Mouse (Mus musculus): ENCODE results near the gene Parp4. TPM values are rescaled to one million over a fixed set of nuclear protein-coding genes. Genes with fewer than 3 reads are reported as not detected.

The Parp4 gene
- polyA plus RNA-seq, 1 experiment from 2014 or later, result 8.2 TPM

DNA sequence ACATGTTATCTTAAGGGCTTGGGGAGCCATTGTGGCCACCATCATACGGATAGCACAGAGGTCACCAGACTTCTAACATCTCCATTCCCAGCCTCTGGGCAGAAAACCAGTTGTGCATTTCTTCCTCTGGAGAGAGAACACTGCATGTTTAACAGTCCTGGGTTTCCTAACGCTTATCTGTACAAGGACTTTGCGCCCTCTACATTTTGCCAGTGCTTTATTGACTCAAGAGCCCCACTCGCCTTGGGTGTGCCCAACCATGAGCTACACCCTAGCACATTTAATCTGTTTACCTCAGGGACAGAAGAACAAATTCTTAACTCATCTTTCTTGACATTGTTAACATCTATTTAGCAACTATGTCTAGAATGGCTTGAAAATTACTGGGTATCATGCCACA is 50.8 kb downstream of the Parp4 start:
- peaks cover 31% of the 10 kb centered on the region for H3K36me3 ChIP-seq (ENCODE audit: insufficient read depth, low read length)
- no peak overlapping the region for H3K9ac ChIP-seq (ENCODE audit: low read depth, low read length)
- DNase-seq (ENCODE audit: low spot score) (no peak), ATAC-seq (replicated peaks; ENCODE audit: low FRiP score, low read depth) (no peak)
- WGBS, result 87% methylated on average over 4 of the region's 4 CpGs
- no peaks in the 10 kb centered on the region for H3K27me3 ChIP-seq (ENCODE audit: insufficient read depth, low read length)
- H3K4me2 ChIP-seq (ENCODE audit: low read length), result no peak overlapping the region
- H3K4me3 ChIP-seq (replicated peaks; ENCODE audit: low read depth, low read length), result no peak overlapping the region
- TF ChIP-seq CTCF (IDR thresholded peaks at IDR 0.05; ENCODE audit: low read depth), result no peak
- H3K4me1 ChIP-seq (replicated peaks; ENCODE audit: insufficient read depth, low read length), result no peaks in the 10 kb centered on the region
- no peak overlapping the region for H3K27ac ChIP-seq
- no peaks in the 10 kb centered on the region for H3K9me3 ChIP-seq (replicated peaks; ENCODE audit: low read length)

DNA sequence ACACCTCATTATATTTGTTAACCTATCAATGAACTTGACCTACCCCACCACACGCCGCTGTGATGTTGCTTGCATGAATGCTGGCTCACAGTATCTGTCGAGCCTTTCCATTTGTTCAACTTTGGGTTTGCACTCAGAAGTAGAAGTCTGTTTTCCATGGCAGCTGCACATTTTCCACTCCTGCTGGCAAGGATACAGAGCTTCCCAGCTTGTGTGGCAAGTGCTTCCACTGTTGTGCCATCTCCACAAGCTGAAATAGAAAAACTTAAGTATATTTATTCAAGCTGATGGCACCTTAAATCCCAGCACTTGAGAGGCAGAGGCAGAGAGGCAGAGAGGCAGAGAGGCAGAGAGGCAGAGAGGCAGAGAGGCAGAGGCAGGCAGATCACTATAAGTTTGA is 52.9 kb downstream of the Parp4 start:
- Histone ChIP-seq H3K4me2 (ENCODE audit: low read length) (no peak overlapping the region), H3K4me3 (replicated peaks; ENCODE audit: low read depth, low read length) (no peak overlapping the region), H3K9me3 (replicated peaks; ENCODE audit: low read length) (no peaks in the 10 kb centered on the region), H3K27me3 (ENCODE audit: insufficient read depth, low read length) (no peaks in the 10 kb centered on the region), H3K36me3 (ENCODE audit: insufficient read depth, low read length) (peaks cover 23% of the 10 kb centered on the region), H3K9ac (ENCODE audit: low read depth, low read length) (no peak overlapping the region), H3K4me1 (replicated peaks; ENCODE audit: insufficient read depth, low read length) (no peaks in the 10 kb centered on the region), H3K27ac (no peak overlapping the region)
- WGBS, result 95% methylated on average over 3 of the region's 3 CpGs
- TF ChIP-seq CTCF (IDR thresholded peaks at IDR 0.05; ENCODE audit: low read depth), result no peak
- DNase-seq (ENCODE audit: low spot score) (no peak), ATAC-seq (replicated peaks; ENCODE audit: low FRiP score, low read depth) (no peak)

GRCm38 (mm10) chr14:56631109-56631508 is 55.7 kb downstream of the Parp4 start:
- DNase-seq (ENCODE audit: low spot score) (no peak), ATAC-seq (replicated peaks; ENCODE audit: low FRiP score, low read depth) (no peak)
- H3K27me3 ChIP-seq (ENCODE audit: insufficient read depth, low read length), result no peaks in the 10 kb centered on the region
- WGBS, result 89% methylated on average over 2 of the region's 2 CpGs
- H3K4me3 ChIP-seq (replicated peaks; ENCODE audit: low read depth, low read length), result no peak overlapping the region
- H3K9me3 ChIP-seq (replicated peaks; ENCODE audit: low read length), result no peaks in the 10 kb centered on the region
- H3K9ac ChIP-seq (ENCODE audit: low read depth, low read length), result no peak overlapping the region
- H3K4me2 ChIP-seq (ENCODE audit: low read length), result no peak overlapping the region
- no peak for TF ChIP-seq CTCF (IDR thresholded peaks at IDR 0.05; ENCODE audit: low read depth)
- peaks cover 29% of the 10 kb centered on the region for H3K36me3 ChIP-seq (ENCODE audit: insufficient read depth, low read length)
- H3K27ac ChIP-seq, result no peak overlapping the region
- H3K4me1 ChIP-seq (replicated peaks; ENCODE audit: insufficient read depth, low read length), result no peaks in the 10 kb centered on the region

GRCm38 (mm10) chr14:56647206-56647605 is 71.8 kb downstream of the Parp4 start:
- Histone ChIP-seq H3K9ac (ENCODE audit: low read depth, low read length) (no peak overlapping the region), H3K4me3 (replicated peaks; ENCODE audit: low read depth, low read length) (no peak overlapping the region), H3K4me2 (ENCODE audit: low read length) (no peak overlapping the region), H3K27ac (no peak overlapping the region), H3K27me3 (ENCODE audit: insufficient read depth, low read length) (no peaks in the 10 kb centered on the region), H3K4me1 (replicated peaks; ENCODE audit: insufficient read depth, low read length) (no peaks in the 10 kb centered on the region), H3K9me3 (replicated peaks; ENCODE audit: low read length) (no peaks in the 10 kb centered on the region), H3K36me3 (ENCODE audit: insufficient read depth, low read length) (peaks cover 3% of the 10 kb centered on the region; the same call in 1 of the 2 replicates)
- DNase-seq (ENCODE audit: low spot score) (no peak), ATAC-seq (replicated peaks; ENCODE audit: low FRiP score, low read depth) (no peak)
- 70% methylated on average over 7 of the region's 7 CpGs for WGBS
- no peak for TF ChIP-seq CTCF (IDR thresholded peaks at IDR 0.05; ENCODE audit: low read depth)

GRCm38 (mm10) chr14:56649448-56649847 is 74.0 kb downstream of the Parp4 start:
- Histone ChIP-seq H3K4me2 (ENCODE audit: low read length) (no peak overlapping the region), H3K27ac (no peak overlapping the region), H3K27me3 (ENCODE audit: insufficient read depth, low read length) (no peaks in the 10 kb centered on the region), H3K9me3 (replicated peaks; ENCODE audit: low read length) (no peaks in the 10 kb centered on the region), H3K9ac (ENCODE audit: low read depth, low read length) (no peak overlapping the region), H3K4me1 (replicated peaks; ENCODE audit: insufficient read depth, low read length) (no peaks in the 10 kb centered on the region), H3K4me3 (replicated peaks; ENCODE audit: low read depth, low read length) (no peak overlapping the region), H3K36me3 (ENCODE audit: insufficient read depth, low read length) (0 out of 2 replicates have a peak, but pooled peaks cover 8% of the 10 kb centered on the region)
- no peak for ATAC-seq (replicated peaks; ENCODE audit: low FRiP score, low read depth)
- DNase-seq (ENCODE audit: low spot score), result no peak
- no peak for TF ChIP-seq CTCF (IDR thresholded peaks at IDR 0.05; ENCODE audit: low read depth)

DNA sequence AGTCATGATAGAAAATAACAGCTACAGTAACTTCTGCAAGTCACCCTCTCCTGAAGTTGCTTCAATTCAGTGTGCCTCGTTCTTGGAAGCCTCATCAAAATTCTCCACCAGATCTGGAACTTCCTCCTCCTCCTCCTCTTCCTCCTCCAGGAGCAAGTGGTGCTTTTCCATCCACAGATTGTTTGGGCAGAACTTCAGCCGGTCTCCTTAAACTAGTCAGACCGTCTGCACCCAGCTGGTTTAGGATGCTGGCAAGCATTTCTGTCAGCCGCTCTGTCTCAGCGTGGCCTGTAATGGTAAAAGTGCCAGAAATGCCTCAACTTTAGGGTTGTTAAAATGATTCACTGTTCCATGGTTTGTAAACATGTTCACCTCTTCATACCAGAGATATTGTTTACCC is 90.2 kb downstream of the Parp4 start:
- WGBS, result 39% methylated on average over 5 of the region's 5 CpGs
- Histone ChIP-seq H3K9ac (ENCODE audit: low read depth, low read length) (no peak overlapping the region), H3K4me2 (ENCODE audit: low read length) (no peak overlapping the region), H3K27me3 (ENCODE audit: insufficient read depth, low read length) (no peaks in the 10 kb centered on the region), H3K4me1 (replicated peaks; ENCODE audit: insufficient read depth, low read length) (peaks cover 14% of the 10 kb centered on the region), H3K36me3 (ENCODE audit: insufficient read depth, low read length) (no peaks in the 10 kb centered on the region), H3K9me3 (replicated peaks; ENCODE audit: low read length) (no peaks in the 10 kb centered on the region), H3K4me3 (replicated peaks; ENCODE audit: low read depth, low read length) (no peak overlapping the region), H3K27ac (no peak overlapping the region)
- DNase-seq (ENCODE audit: low spot score) (no peak), ATAC-seq (replicated peaks; ENCODE audit: low FRiP score, low read depth) (no peak)
- TF ChIP-seq CTCF (IDR thresholded peaks at IDR 0.05; ENCODE audit: low read depth), result no peak

DNA sequence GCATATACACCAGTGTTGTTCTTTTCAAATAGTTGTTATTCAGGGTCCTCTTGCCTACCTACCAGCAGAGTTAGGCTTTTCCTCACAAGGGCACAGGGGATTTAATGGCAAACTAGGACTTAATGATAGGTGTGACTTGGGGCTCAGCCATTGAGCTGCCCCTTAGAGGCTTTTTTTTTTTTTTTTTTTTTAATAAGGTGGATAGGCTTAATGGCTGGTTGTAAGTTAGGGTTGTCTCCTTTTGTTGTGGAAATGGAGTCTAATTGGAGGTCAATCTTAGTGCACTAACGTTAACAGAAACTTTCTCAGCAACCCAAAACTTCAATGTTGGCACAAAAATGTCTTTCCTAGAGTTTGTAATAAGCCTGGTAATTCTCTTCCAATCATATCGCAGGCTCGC is 91.5 kb downstream of the Parp4 start:
- Histone ChIP-seq H3K27ac (no peak overlapping the region), H3K36me3 (ENCODE audit: insufficient read depth, low read length) (0 out of 2 replicates have a peak, but pooled peaks cover 2% of the 10 kb centered on the region), H3K4me3 (replicated peaks; ENCODE audit: low read depth, low read length) (no peak overlapping the region), H3K9ac (ENCODE audit: low read depth, low read length) (no peak overlapping the region), H3K4me2 (ENCODE audit: low read length) (peak overlapping the region; percentile 62; the same call in 1 of the 2 replicates), H3K9me3 (replicated peaks; ENCODE audit: low read length) (no peaks in the 10 kb centered on the region), H3K27me3 (ENCODE audit: insufficient read depth, low read length) (no peaks in the 10 kb centered on the region), H3K4me1 (replicated peaks; ENCODE audit: insufficient read depth, low read length) (peaks cover 14% of the 10 kb centered on the region)
- ATAC-seq (replicated peaks; ENCODE audit: low FRiP score, low read depth) (no peak), DNase-seq (ENCODE audit: low spot score) (no peak)
- 76% methylated on average over 3 of the region's 3 CpGs for WGBS
- no peak for TF ChIP-seq CTCF (IDR thresholded peaks at IDR 0.05; ENCODE audit: low read depth)
